ENCODE assay signal across 19 mouse cellular contexts in genomic region chr15:11981501-11981900, GRCm38 (mm10). TPM values are rescaled to one million over a fixed set of nuclear protein-coding genes. Genes with fewer than 3 reads are reported as not detected.
DNase-seq lines count a peak whose midpoint lies in the region; ATAC-seq and TF ChIP-seq lines count a peak whose summit lies in the region.
"Had no signal": no experiment of that assay in that cellular context is flagged by ENCODE, and none has a peak within 500 bp of the region (broad histone marks: within the 10 kb centered on the region; RNA-seq: fewer than 3 reads in every experiment).

No protein-coding gene starts in this region.

- no peaks in the 10 kb centered on the region for H3K27me3 ChIP-seq in intestine, embryonic 14.5 days (replicated peaks; ENCODE audit: control insufficient read depth, insufficient read depth, low read length)
- no peaks in the 10 kb centered on the region for H3K27me3 ChIP-seq in intestine, postnatal 0 days (replicated peaks; ENCODE audit: control insufficient read depth, insufficient read depth, low read length)
- H3K27me3 ChIP-seq: megakaryocyte, embryonic 14.5 days; neural tube, embryonic 12.5 days had no signal

- H3K36me3 ChIP-seq in intestine, embryonic 14.5 days (ENCODE audit: control insufficient read depth, insufficient read depth, low read length): peaks cover 88% of the 10 kb centered on the region
- H3K36me3 ChIP-seq in intestine, postnatal 0 days (ENCODE audit: control insufficient read depth, insufficient read depth): peaks cover 53% of the 10 kb centered on the region

- peak; percentile 13 to 37 for DNase-seq in cerebellum, adult 18-20 months
- DNase-seq in cerebellum, postnatal 4 days (ENCODE audit: low spot score in 2 of 2): no peak
- DNase-seq in intestine, embryonic 14.5 days (ENCODE audit: low spot score): peak; percentile 4
- DNase-seq in right cerebral cortex, adult 18-20 months: peak; percentile 88
- DNase-seq in right cerebral cortex, postnatal 4 days: no peak
- no peak for DNase-seq in spleen, adult 18-20 months
- DNase-seq in c-Kit-positive CD71-positive TER-119-positive erythroid progenitor cells, embryonic 14.5 days (ENCODE audit: low spot score): no peak
- DNase-seq: adrenal gland, postnatal 25 days; heart, adult 11 months; thymus, postnatal 25 days had no signal

- no peak overlapping the region for H3K27ac ChIP-seq in intestine, embryonic 14.5 days (ENCODE audit: low read depth)
- no peak overlapping the region for H3K27ac ChIP-seq in intestine, postnatal 0 days (ENCODE audit: low read depth, low read length)
- H3K27ac ChIP-seq: limb, embryonic 10.5 days; liver, embryonic 14.5 days; neural tube, embryonic 12.5 days; stomach, postnatal 0 days had no signal

- ATAC-seq in intestine, embryonic 14.5 days (replicated peaks; ENCODE audit: low FRiP score, low TSS enrichment, low read depth): no peak
- ATAC-seq in intestine, postnatal 0 days: no peak
- ATAC-seq: forebrain, embryonic 16.5 days; lung, postnatal 0 days had no signal

- no peaks in the 10 kb centered on the region for H3K4me1 ChIP-seq in intestine, embryonic 14.5 days (replicated peaks; ENCODE audit: control insufficient read depth, insufficient read depth, low read length)
- H3K4me1 ChIP-seq in intestine, postnatal 0 days (replicated peaks; ENCODE audit: control insufficient read depth, insufficient read depth, low read length): no peaks in the 10 kb centered on the region
- H3K4me1 ChIP-seq: limb, embryonic 10.5 days; neural tube, embryonic 12.5 days had no signal

- WGBS in intestine, embryonic 14.5 days: 87% methylated on average over 8 of the region's 8 CpGs
- 87% methylated on average over 8 of the region's 8 CpGs for WGBS in intestine, postnatal 0 days

- H3K9ac ChIP-seq in intestine, embryonic 14.5 days (ENCODE audit: low read length): no peak overlapping the region
- H3K9ac ChIP-seq in intestine, postnatal 0 days (ENCODE audit: low read depth, low read length): no peak overlapping the region
- H3K9ac ChIP-seq: liver, embryonic 14.5 days; neural tube, embryonic 12.5 days had no signal

- H3K9me3 ChIP-seq in intestine, embryonic 14.5 days (ENCODE audit: control insufficient read depth, low read length): no peaks in the 10 kb centered on the region
- H3K9me3 ChIP-seq in intestine, postnatal 0 days (ENCODE audit: control insufficient read depth): no peaks in the 10 kb centered on the region
- H3K9me3 ChIP-seq: limb, embryonic 10.5 days; megakaryocyte, embryonic 14.5 days; neural tube, embryonic 12.5 days had no signal

- H3K4me3 ChIP-seq in intestine, embryonic 14.5 days (ENCODE audit: low read depth, low read length): no peak overlapping the region
- no peak overlapping the region for H3K4me3 ChIP-seq in intestine, postnatal 0 days (ENCODE audit: low read depth, low read length)
- H3K4me3 ChIP-seq: erythroblast, embryonic 14.5 days; limb, embryonic 10.5 days; megakaryocyte, embryonic 14.5 days; neural tube, embryonic 12.5 days had no signal

- TF ChIP-seq CTCF in intestine, postnatal 0 days (IDR thresholded peaks at IDR 0.05; ENCODE audit: low read depth): no peak

- no peak overlapping the region for H3K4me2 ChIP-seq in intestine, embryonic 14.5 days (ENCODE audit: low read length)
- H3K4me2 ChIP-seq in intestine, postnatal 0 days (replicated peaks; ENCODE audit: low read depth): no peak overlapping the region
- H3K4me2 ChIP-seq: neural tube, embryonic 12.5 days had no signal

RNA-seq across cellular contexts. Expression of gene Sub1, which starts 15.3 kb away (rescaled TPM):
- 716 and 762 TPM in 2 replicates for polyA plus RNA-seq in intestine, embryonic 14.5 days (2014; fragmentation: Nextera tagmentation; extraction: Ambion mirVana)
- polyA plus RNA-seq in intestine, postnatal 0 days (2015; fragmentation: Nextera tagmentation; extraction: Ambion mirVana): 460 and 474 TPM in 2 replicates

Comparison
In these comparisons a context has a peak if more than half of its experiments do, and no peak if none do; other contexts are left out.
1. DNase-seq: peak in cerebellum, adult 18-20 months (2 of 2), intestine, embryonic 14.5 days (single experiment) and right cerebral cortex, adult 18-20 months (single experiment); none in cerebellum, postnatal 4 days (0 of 2), right cerebral cortex, postnatal 4 days (single experiment), spleen, adult 18-20 months (0 of 2) and c-Kit-positive CD71-positive TER-119-positive erythroid progenitor cells, embryonic 14.5 days (single experiment).